Mouse (Mus musculus) hindbrain, embryonic 10.5 days (tissue): ENCODE results near the gene Isoc2a. TPM values are rescaled to one million over a fixed set of nuclear protein-coding genes. Genes with fewer than 3 reads are reported as not detected.
A peak's percentile ranks its signal among the peaks of the same experiment; 100 is the strongest.
"Not testable (repeated sequence)": the region's sequence is repeated elsewhere in the genome, so short reads cannot be mapped to it uniquely, and the experiment has no call there.

Experiments used
- DNase-seq: peaks from one replicate; pipeline ENCODE4 v3.0.0-alpha.2; 2017; ENCODE audit warnings: low spot score
- H3K27ac ChIP-seq: fragments of 300-500 bp; sonication (generic); 2 replicates; pipeline ENCODE4 v1.5.1; 2016; ENCODE audit warnings: mild to moderate bottlenecking, moderate library complexity
- H3K27me3 ChIP-seq: fragments of 300-500 bp; sonication (generic); 2 replicates; pipeline ENCODE4 v1.6.1; 2016; ENCODE audit warnings: mild to moderate bottlenecking; ENCODE audit not compliant: poor library complexity, insufficient read depth, severe bottlenecking
- H3K36me3 ChIP-seq: fragments of 300-500 bp; sonication (generic); 2 replicates; pipeline ENCODE4 v1.6.1; 2016; ENCODE audit warnings: mild to moderate bottlenecking, moderate library complexity
- H3K4me1 ChIP-seq: fragments of 300-500 bp; sonication (generic); replicated peaks from 2 replicates; pipeline ENCODE4 v1.6.1; 2016; ENCODE audit warnings: mild to moderate bottlenecking
- H3K4me3 ChIP-seq: fragments of 300-500 bp; sonication (generic); 2 replicates; pipeline ENCODE4 v1.5.1; 2016; ENCODE audit warnings: mild to moderate bottlenecking, moderate library complexity
- H3K9me3 ChIP-seq: fragments of 300-500 bp; sonication (generic); 2 replicates; pipeline ENCODE4 v1.6.1; 2016; ENCODE audit warnings: mild to moderate bottlenecking, moderate library complexity
- WGBS: fragments of 180-500 bp; shearing (Covaris S2); methylation state at CpG from one replicate; pipeline ENCODE4 v1.1.7; 2016; 5-methylcytosine and 5-hydroxymethylcytosine counted together
- polyA plus RNA-seq: library from polyadenylated mRNA; unstranded; fragments of >200 nt; fragmentation: Nextera tagmentation; extraction: Ambion mirVana; gene quantifications from 2 replicates; pipeline ENCODE4 v1.2.1, GENCODE M21; 2016

The Isoc2a gene
- polyA plus RNA-seq, 1 experiment from 2014 or later: 0.73 TPM

DNA sequence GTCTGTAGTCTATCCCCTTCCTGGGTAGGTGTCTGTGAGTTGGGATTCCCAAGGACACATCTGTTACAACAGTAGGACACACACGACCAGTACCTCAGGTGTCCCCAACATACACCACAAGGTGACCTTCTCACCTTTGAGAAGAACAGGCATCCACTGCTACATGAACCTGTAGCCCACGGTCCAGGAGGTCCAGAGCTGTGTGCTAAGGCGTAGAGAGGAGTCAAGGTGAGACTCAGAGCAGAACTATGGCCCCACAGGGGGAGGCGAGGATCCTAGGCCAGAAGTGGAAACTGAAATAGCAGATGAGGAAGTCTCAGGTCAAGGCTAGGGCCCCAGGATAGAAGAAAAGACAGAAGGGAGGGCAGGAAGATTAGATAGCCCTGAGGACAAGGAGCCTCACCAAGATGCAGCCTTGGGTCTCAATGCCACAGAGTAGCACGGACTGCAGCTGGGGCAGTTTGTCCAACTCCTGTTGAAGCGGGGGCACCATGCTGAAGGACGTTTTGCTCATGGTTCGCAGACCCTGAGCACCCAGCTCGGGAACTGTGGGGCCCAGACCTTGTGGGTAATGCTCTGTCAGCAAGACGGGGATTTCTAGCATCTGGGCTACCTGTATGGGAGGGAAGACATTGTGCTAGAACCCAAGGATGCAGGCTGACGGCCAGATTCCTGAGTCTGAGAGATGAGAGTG is 26.2 kb upstream of the Isoc2a start:
- Histone ChIP-seq H3K36me3 (no peaks in the 10 kb centered on the region), H3K4me1 (no peaks in the 10 kb centered on the region), H3K4me3 (no peak overlapping the region), H3K27me3 (peaks cover 12% of the 10 kb centered on the region; the same call in 1 of the 2 replicates), H3K27ac (no peak overlapping the region), H3K9me3 (0 out of 2 replicates have a peak, but pooled peaks cover 13% of the 10 kb centered on the region)
- WGBS: 75% methylated on average over 11 of the region's 11 CpGs
- DNase-seq: no peak

DNA sequence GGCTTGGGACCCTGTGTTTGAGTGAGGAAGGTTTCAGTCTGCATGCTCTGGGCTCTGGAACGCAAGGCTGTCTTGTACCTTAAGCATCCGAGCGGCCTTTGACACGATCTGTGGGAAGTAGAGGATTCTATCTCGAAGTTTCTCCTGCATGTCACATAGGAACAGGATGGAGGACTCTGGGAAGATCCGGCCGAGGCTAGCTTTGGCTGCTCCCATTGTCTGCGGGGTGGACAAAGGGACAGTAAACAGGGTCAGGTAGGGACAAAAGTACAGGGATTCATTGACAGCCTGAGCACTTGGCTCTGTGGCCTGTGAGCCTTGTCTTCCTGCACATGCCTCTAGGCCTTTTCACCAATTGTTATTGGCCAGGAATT is 25.7 kb upstream of the Isoc2a start:
- Histone ChIP-seq H3K4me1 (no peaks in the 10 kb centered on the region), H3K4me3 (no peak overlapping the region), H3K27ac (no peak overlapping the region), H3K9me3 (0 out of 2 replicates have a peak, but pooled peaks cover 13% of the 10 kb centered on the region), H3K36me3 (no peaks in the 10 kb centered on the region), H3K27me3 (peaks cover 7% of the 10 kb centered on the region; the same call in 1 of the 2 replicates)
- 76% methylated on average over 8 of the region's 8 CpGs for WGBS
- DNase-seq: no peak

DNA sequence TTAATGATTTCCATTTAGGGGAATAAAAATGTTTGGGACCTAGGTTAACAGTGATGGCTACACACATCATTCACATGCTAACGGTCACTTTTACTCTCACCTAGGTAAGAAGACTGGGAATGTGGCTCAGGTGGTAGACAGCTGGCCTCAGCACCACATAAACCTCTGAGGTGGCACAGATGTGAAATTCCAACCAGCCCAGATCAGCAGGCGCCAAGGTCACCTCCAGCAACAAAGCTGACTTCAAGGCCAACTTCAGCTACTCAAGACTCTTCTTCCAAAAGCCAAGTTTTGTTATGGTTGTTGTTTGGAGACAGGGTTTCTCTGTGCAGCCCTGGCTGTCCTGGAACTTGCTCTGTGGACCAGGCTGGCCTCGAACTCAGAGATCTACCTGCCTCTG is 23.3 kb upstream of the Isoc2a start:
- Histone ChIP-seq H3K27me3 (0 out of 2 replicates have a peak, but pooled peaks cover 3% of the 10 kb centered on the region), H3K4me3 (no peak overlapping the region), H3K27ac (no peak overlapping the region), H3K9me3 (0 out of 2 replicates have a peak, but pooled peaks cover 7% of the 10 kb centered on the region), H3K4me1 (no peaks in the 10 kb centered on the region), H3K36me3 (no peaks in the 10 kb centered on the region)
- no peak for DNase-seq
- WGBS: 75% methylated on average over 3 of the region's 3 CpGs

DNA sequence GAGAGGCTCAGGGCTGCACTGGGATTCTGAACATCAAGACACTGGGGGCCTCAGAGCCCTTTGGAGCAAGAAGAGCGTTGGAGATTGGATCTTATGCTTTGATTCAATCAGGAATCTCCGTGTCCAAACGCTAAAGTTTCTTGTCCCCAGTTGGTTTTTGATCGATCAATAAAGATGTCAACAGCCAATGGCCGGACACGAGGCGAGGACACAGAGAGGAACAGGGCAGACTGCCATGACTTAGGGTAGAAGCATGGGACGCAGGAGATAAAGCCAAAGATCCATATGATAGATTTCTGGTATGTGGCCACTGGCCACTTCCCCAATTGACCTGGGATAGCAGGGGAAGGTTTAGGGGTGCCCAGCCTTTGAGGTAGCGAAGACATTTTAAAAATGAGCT is 20.4 kb upstream of the Isoc2a start:
- 0 out of 2 replicates have a peak, but pooled peaks cover 4% of the 10 kb centered on the region for H3K9me3 ChIP-seq
- WGBS: 85% methylated on average over 9 of the region's 9 CpGs
- no peak for DNase-seq
- no peaks in the 10 kb centered on the region for H3K27me3 ChIP-seq
- no peaks in the 10 kb centered on the region for H3K36me3 ChIP-seq
- no peaks in the 10 kb centered on the region for H3K4me1 ChIP-seq
- H3K27ac ChIP-seq: no peak overlapping the region
- no peak overlapping the region for H3K4me3 ChIP-seq

DNA sequence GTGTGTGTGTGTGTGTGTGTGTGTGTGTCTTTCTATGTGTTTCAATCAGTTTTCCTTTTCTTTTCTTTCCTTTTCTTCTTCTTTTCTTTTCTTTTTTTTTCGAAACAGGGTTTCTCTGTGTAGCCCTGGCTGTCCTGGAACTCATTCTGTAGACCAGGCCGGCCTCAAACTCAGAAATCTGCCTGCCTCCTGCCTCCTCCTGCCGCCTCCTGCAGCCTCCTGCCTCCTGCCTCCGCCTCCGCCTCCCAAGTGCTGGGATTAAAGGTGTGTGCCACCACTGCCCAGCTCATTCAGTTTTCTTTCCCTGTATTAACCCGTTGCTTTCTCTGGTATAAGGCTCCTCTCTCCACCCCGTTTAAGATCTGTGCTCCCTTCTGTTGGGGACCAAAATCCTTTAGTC is 19.6 kb upstream of the Isoc2a start:
- H3K27me3 ChIP-seq: no peaks in the 10 kb centered on the region
- H3K27ac ChIP-seq: no peak overlapping the region
- no peak for DNase-seq
- no peaks in the 10 kb centered on the region for H3K4me1 ChIP-seq
- 0 out of 2 replicates have a peak, but pooled peaks cover 4% of the 10 kb centered on the region for H3K9me3 ChIP-seq
- no peak overlapping the region for H3K4me3 ChIP-seq
- WGBS: 67% methylated on average over 7 of the region's 7 CpGs
- H3K36me3 ChIP-seq: no peaks in the 10 kb centered on the region

DNA sequence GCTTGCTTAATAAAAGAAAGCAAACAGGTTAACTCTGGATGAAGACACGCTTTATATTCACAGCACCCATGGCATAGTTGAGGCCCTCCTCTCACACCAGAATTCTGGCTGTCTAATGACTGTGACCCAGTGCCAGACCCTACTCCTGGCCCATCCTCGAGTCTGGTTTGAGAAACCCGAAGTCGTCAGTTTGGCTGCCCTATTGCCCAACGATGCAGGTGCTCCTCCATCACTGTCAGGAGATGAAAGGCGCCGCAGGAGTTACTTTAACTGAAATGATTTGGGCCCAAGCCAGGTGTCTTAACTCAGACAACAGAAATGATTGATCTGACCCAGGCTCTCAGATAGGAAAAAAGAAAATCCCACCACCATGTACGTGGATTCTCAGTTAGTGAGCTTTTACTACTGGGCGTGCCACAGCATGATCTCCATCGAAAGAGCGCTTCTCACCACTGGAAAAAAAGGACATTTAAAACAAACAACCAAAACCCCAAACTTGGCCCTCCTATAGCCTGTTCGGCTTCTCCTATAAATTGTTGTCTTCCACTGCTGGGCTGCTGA is 17.5 kb upstream of the Isoc2a start:
- H3K27ac ChIP-seq: no peak overlapping the region
- 78% methylated on average over 12 of the region's 12 CpGs for WGBS
- no peaks in the 10 kb centered on the region for H3K36me3 ChIP-seq
- no peak overlapping the region for H3K4me3 ChIP-seq
- no peak for DNase-seq
- no peaks in the 10 kb centered on the region for H3K9me3 ChIP-seq
- H3K27me3 ChIP-seq: no peaks in the 10 kb centered on the region
- H3K4me1 ChIP-seq: no peaks in the 10 kb centered on the region

DNA sequence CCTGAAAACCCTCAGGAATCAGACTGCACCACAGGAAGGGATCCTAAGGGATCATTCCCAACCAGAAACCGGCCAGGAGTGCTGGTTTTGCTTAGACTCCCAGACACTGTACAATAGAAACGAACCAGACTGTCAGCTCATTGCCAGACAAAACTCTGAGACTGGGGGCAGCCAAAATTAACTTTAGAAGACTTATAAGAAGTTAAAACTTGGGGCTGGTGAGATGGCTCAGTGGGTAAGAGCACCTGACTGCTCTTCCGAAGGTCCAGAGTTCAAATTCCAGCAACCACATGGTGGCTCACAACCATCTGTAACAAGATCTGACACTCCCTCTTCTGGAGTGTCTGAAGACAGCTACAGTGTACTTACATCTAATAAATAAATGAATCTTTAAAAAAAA is 16.0 kb upstream of the Isoc2a start:
- H3K36me3 ChIP-seq: not testable (repeated sequence)
- 77% methylated on average over 3 of the region's 3 CpGs for WGBS

DNA sequence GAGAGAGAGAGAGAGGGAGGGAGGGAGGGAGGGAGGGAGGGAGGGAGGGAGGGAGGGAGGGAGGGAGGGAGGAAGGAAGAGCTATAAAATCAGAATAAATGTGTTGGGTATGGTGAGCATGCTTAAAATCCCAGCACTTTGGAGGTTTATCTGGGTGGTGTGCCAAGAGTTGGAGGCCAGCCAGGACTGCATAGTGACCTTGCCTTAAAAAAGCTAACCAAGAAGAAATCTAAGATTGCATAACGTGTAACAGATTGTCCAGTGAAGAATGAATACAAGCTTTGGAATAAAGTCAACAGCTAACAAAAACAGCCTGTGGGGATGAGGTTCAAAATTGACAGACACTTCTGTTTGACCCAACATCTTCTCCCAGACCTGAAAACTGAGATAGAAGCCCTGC is 13.9 kb upstream of the Isoc2a start:
- Histone ChIP-seq H3K36me3 (no peaks in the 10 kb centered on the region), H3K27ac (no peak overlapping the region), H3K4me1 (peaks cover 17% of the 10 kb centered on the region), H3K4me3 (no peak overlapping the region), H3K9me3 (peaks cover 6% of the 10 kb centered on the region; the same call in 1 of the 2 replicates), H3K27me3 (no peaks in the 10 kb centered on the region)
- 76% methylated on average over 1 of the region's 1 CpGs for whole genome bisulfite sequencing
- DNase-seq: no peak

More for the DNA sequence above, 16.0 kb upstream of the Isoc2a start:
- not testable (repeated sequence) for H3K27me3 ChIP-seq, H3K27ac ChIP-seq, DNase-seq, H3K4me3 ChIP-seq, H3K9me3 ChIP-seq, H3K4me1 ChIP-seq

DNA sequence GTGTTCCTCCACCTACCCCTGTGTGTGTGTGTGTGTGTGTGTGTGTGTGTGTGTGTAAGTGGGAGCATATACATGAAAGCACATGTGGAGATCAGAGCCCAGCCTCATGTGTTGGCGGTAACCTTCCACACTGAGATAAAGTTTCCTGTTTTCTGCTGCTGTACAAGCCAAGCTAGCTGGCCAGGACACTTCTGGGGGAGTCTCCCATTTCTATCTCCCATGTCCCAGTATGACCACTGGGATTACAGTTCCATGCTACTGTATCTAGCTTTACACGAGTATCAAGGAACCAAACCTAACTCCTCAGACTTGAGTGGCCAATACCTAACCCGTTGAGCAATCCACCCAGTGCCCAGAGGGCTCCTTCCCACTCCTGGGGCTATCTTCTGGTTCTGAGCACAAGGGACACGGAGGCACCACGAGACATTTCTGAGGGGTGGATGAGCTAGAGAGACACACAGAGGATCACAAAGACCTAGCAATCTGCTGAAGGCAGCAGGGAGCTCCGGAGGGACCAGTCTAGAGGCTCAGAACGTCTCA is 13.3 kb upstream of the Isoc2a start:
- H3K36me3 ChIP-seq: no peaks in the 10 kb centered on the region
- no peak overlapping the region for H3K4me3 ChIP-seq
- WGBS: 78% methylated on average over 7 of the region's 7 CpGs
- no peak for DNase-seq
- no peaks in the 10 kb centered on the region for H3K27me3 ChIP-seq
- H3K9me3 ChIP-seq: peaks cover 6% of the 10 kb centered on the region; the same call in 1 of the 2 replicates
- no peak overlapping the region for H3K27ac ChIP-seq
- H3K4me1 ChIP-seq: peaks cover 17% of the 10 kb centered on the region

DNA sequence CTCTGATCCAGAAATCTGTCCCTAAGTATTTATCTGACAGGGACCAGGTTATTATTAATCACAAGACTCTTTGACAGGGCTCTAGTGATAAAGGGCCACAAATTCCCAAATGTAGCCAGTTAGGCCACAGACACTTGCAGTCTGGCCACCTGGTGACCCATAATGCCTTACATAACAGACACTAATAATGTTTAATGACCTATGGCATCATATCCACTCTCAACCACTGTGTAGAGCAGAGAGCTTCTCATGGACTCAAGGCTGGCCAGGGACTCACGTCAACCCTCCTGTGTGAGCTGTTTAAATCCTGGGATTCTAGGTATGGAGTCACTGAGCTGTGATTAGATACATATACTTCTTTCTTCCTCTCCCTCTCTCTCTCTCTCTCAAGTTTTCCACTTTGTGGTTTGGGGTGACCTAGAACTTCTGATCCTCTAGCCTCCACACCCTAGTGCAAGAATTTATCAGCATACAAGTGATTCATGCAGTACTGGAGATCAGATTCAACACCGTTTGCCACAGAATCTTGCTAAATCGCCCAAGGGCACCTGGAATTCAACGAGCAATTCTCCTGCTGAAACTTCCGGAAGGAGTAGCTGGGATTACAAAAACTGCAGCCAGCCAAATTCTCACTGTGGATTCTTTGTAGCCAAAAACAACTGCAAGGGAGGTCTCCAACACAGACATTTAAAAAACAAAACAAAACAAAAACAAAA is 12.7 kb upstream of the Isoc2a start:
- H3K27ac ChIP-seq: no peak overlapping the region
- no peak for DNase-seq
- peaks cover 6% of the 10 kb centered on the region; the same call in 1 of the 2 replicates for H3K9me3 ChIP-seq
- no peak overlapping the region for H3K4me3 ChIP-seq
- H3K4me1 ChIP-seq: peaks cover 17% of the 10 kb centered on the region
- no peaks in the 10 kb centered on the region for H3K36me3 ChIP-seq
- no peaks in the 10 kb centered on the region for H3K27me3 ChIP-seq
- WGBS: 84% methylated on average over 5 of the region's 5 CpGs

DNA sequence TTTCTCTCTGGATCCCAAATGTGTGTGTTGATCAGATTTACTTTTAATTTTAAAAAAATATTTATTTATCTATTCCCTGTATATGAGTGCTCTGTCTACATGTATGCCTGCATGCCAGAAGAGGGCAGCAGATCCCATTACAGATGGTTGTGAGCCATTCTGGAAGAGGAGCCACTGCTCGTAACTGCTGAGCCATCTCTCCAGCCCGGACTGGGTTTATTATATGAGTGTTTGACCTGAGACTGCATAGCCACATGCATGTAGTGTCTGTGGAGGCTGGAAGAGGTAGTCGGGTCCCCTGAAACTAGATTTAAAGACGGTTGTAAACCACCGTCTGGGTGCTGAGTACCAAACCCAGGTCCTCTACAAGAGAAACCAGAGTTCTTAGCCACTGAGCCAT is 11.9 kb upstream of the Isoc2a start:
- no peaks in the 10 kb centered on the region for H3K27me3 ChIP-seq
- peaks cover 6% of the 10 kb centered on the region; the same call in 1 of the 2 replicates for H3K9me3 ChIP-seq
- H3K36me3 ChIP-seq: no peaks in the 10 kb centered on the region
- peak overlapping the region; percentile 72 for H3K4me3 ChIP-seq
- peak; percentile 42 for DNase-seq
- peak overlapping the region; percentile 86 for H3K27ac ChIP-seq
- peaks cover 17% of the 10 kb centered on the region for H3K4me1 ChIP-seq
- 59% methylated on average over 5 of the region's 5 CpGs for WGBS

DNA sequence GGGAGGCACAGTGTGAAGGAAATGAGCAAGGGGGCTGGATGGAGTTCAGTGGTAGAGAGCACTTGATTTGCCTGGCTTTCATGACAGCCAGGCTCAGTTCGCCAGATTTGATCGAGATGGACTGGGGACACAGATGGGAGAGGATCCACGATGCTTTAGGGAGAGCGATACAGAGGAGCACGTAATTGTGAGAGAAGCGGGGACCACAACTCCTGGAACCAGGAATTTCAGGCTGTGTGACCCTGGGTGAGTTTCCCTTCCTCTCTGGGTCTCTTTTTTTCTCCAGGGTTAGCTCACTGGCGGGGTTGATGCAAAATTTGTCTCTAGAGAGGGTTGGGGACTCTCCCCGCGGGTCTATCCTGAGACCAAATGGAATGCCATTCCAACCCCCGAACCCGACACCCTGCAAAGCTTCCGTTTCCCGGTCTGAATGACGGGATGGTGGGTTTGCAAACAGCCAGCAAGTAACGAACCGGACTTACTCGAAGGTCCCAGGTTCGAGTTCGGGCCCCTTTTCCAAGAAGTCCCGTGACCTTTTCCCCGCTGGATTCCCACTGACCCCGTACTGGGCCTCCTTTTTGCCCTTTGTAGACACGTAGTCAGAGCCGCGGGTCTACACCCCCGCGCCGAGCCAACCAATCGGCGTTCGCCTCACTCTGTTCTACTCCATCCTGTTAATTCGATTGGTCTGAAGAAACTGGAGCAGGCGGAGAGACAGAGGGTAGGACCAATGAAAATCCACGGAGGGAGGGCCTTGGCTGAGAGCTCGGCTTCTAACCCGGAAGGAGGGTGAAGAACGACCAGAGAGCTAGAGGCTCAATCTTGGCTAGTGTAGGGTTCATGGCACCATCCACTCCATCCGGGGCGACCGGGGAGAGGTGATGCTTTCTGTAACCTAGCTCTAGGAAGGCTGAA is 11.1 kb upstream of the Isoc2a start:
- Histone ChIP-seq H3K4me1 (peaks cover 17% of the 10 kb centered on the region), H3K4me3 (peak overlapping the region; percentile 72), H3K9me3 (peaks cover 6% of the 10 kb centered on the region; the same call in 1 of the 2 replicates), H3K27me3 (no peaks in the 10 kb centered on the region), H3K27ac (peak overlapping the region; percentile 86), H3K36me3 (no peaks in the 10 kb centered on the region)
- peak; percentile 96 for DNase-seq
- WGBS: 5% methylated on average over 40 of the region's 40 CpGs
